Mouse (Mus musculus): Measurements from ENCODE around the gene Serpinb6d.

The Serpinb6d gene

DNA sequence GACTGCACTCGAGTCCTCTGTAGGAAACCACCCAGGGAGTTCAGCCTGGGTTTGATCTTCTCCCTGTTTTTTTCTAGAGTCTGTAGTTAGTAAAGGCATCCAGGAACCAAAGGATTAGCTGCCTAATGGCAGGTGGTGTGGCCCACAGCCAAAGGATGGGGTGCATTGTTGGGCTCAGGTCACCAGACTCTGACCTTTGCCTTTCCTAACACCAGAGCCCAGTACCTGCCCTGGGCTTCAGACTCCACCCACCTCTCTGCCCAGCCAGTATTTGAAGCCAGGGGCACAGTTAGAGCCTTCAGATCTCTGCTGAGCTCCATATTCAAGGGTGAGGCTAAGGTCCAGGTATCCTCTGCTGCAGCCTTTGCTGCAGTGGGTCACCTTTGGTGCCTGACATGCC is at the start of gene Serpinb6d:
TSS of gene Serpinb6d (plus strand) at position 301 of the 400 bp plus-strand sequence.
- no peak for DNase-seq

GRCm38 (mm10) chr13:33622921-33623320 is 38.3 kb upstream of the Serpinb6d start:
- no peak for DNase-seq

- no peak for DNase-seq
Observed at GRCm38 (mm10) chr13:33642540-33642939, 18.7 kb upstream of the Serpinb6d start.

DNA sequence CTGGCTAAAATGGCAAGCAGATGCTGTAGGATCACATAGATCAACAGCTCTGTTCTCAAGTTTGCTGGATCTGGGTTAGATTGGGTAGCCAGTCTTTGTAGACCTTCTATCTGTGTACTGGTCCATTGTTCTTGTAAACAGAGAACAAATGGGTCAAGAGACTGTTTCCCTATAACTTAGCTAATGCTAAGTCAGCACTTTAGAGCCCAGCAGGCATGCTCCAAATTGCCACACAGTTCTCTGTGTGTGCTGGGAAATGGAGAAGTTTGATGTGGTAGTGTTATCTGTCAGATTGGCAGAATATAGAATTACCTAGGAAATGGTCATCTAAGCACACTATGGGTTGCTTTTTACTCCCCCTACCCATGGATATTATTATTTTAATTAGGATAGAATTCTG is 1.3 kb downstream of the Serpinb6d start:
- no peak for DNase-seq

DNA sequence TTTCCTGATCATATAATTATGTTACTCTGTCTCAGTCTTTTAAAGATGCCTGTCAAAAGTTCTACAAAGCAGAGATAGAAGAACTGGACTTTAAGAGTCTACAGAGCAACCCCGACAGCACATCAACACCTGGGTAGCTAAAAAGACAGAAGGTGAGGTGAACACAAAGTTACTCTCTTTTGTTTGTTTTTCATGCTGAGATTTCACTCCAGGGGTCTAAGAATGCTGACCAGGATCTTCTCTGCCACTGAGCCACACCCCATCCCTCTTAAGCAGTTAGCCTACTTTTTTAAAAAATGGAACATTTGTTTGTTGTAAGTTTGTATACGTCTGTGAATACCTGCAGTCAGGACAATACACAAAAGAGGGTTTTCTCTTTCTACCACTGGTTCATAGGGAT is 59.1 kb downstream of the Serpinb6d start:
- no peak for DNase-seq
